Comparison of ENCODE assay signal across 13 mouse cellular contexts in genomic region chr5:122769101-122769568, GRCm38 (mm10). TPM values are rescaled to one million over a fixed set of nuclear protein-coding genes. Genes with fewer than 3 reads are reported as not detected.
DNase-seq lines count a peak whose midpoint lies in the region; ATAC-seq and TF ChIP-seq lines count a peak whose summit lies in the region.
"Had no signal": no experiment of that assay in that cellular context is flagged by ENCODE, and none has a peak within 500 bp of the region (broad histone marks: within the 10 kb centered on the region; RNA-seq: fewer than 3 reads in every experiment).

No protein-coding gene starts in this region.

- WGBS in cerebellum, adult 2 months: 86% methylated on average over 15 of the region's 15 CpGs
- WGBS in liver, postnatal 0 days (ENCODE audit: insufficient replicate concordance): 64% methylated on average over 15 of the region's 15 CpGs

- no peaks in the 10 kb centered on the region for H3K36me3 ChIP-seq in liver, postnatal 0 days (replicated peaks; ENCODE audit: insufficient read depth, low read length)

- TF ChIP-seq POLR2A in cerebellum, adult 2 months (IDR thresholded peaks at IDR 0.05; ENCODE audit: borderline replicate concordance, insufficient read depth, low read length): no peak
- no peak for TF ChIP-seq POLR2A in bone marrow macrophage, adult 2 months (IDR thresholded peaks at IDR 0.05; ENCODE audit: borderline replicate concordance, low read depth, low read length)

- no peaks in the 10 kb centered on the region for H3K27me3 ChIP-seq in cerebellum, adult 2 months (ENCODE audit: control insufficient read depth, insufficient read depth, low read length)
- no peaks in the 10 kb centered on the region for H3K27me3 ChIP-seq in liver, postnatal 0 days (ENCODE audit: insufficient read depth, low read length)
- H3K27me3 ChIP-seq: limb, embryonic 15.5 days had no signal

- H3K27ac ChIP-seq in cerebellum, adult 2 months (ENCODE audit: insufficient read depth, low read length): peak overlapping the region; percentile 75
- peak overlapping the region; percentile 96 for H3K27ac ChIP-seq in bone marrow macrophage, adult 2 months (ENCODE audit: insufficient read depth, low read depth, low read length)
- H3K27ac ChIP-seq in liver, postnatal 0 days (ENCODE audit: low read depth): peak overlapping the region; percentile 35
- H3K27ac ChIP-seq: heart, embryonic 10.5 days; hindbrain, postnatal 0 days had no signal

- ATAC-seq in cerebellum, adult (ENCODE audit: insufficient number of reproducible peaks, low FRiP score, low TSS enrichment): no peak
- ATAC-seq in liver, postnatal 0 days: peak; percentile 73
- ATAC-seq: activated CD4-positive, CD25-positive, alpha-beta regulatory T cell, adult 4 months; hindbrain, postnatal 0 days had no signal

- H3K9ac ChIP-seq in liver, postnatal 0 days (replicated peaks): no peak overlapping the region
- H3K9ac ChIP-seq: limb, embryonic 15.5 days had no signal

- no peak for TF ChIP-seq CTCF in cerebellum, adult 2 months (IDR thresholded peaks at IDR 0.05; ENCODE audit: borderline replicate concordance, insufficient read depth, low read depth, low read length)
- no peak for TF ChIP-seq CTCF in bone marrow macrophage, adult 2 months (IDR thresholded peaks at IDR 0.05; ENCODE audit: low read depth, low read length)
- TF ChIP-seq CTCF in liver, postnatal 0 days (IDR thresholded peaks at IDR 0.05; ENCODE audit: low read depth): no peak

- H3K4me2 ChIP-seq in liver, postnatal 0 days (ENCODE audit: low read depth, low read length): no peak overlapping the region
- H3K4me2 ChIP-seq: limb, embryonic 15.5 days had no signal

- intact Hi-C loops in left cerebral cortex, postnatal 36 days (cut with DNase I): no loop called here

- H3K4me3 ChIP-seq in cerebellum, adult 2 months (replicated peaks; ENCODE audit: insufficient read depth, low read depth, low read length): no peak overlapping the region
- H3K4me3 ChIP-seq in bone marrow macrophage, adult 2 months (ENCODE audit: insufficient read depth, low read length): no peak overlapping the region
- H3K4me3 ChIP-seq in liver, postnatal 0 days (ENCODE audit: low read depth, low read length): no peak overlapping the region
- H3K4me3 ChIP-seq: heart, embryonic 10.5 days; limb, embryonic 15.5 days had no signal

- no peaks in the 10 kb centered on the region for H3K9me3 ChIP-seq in liver, postnatal 0 days (ENCODE audit: low read length)
- H3K9me3 ChIP-seq: heart, embryonic 10.5 days; limb, embryonic 15.5 days had no signal

- H3K4me1 ChIP-seq in cerebellum, adult 2 months (ENCODE audit: control insufficient read depth, insufficient read depth, low read length): peaks cover 48% of the 10 kb centered on the region
- peaks cover 46% of the 10 kb centered on the region for H3K4me1 ChIP-seq in bone marrow macrophage, adult 2 months (ENCODE audit: control insufficient read depth, insufficient read depth, low read length)
- peaks cover 21% of the 10 kb centered on the region for H3K4me1 ChIP-seq in liver, postnatal 0 days (ENCODE audit: insufficient read depth)

- DNase-seq in cerebellum, adult 2 months: no peak
- peak; percentile 32 to 46 for DNase-seq in B cell, adult 2 months
- peak; percentile 62 for DNase-seq in liver, postnatal 0 days
- DNase-seq in embryo, embryonic 11 days: no peak
- no peak for DNase-seq in left cerebral cortex, postnatal 36 days (ENCODE audit: low spot score in 2 of 2)
- no peak for DNase-seq in layer of hippocampus, postnatal 36 days
- DNase-seq: cerebellum, adult 11 months had no signal

- TF ChIP-seq EP300 in liver, postnatal 0 days (IDR thresholded peaks at IDR 0.05; ENCODE audit: low read depth): no peak

RNA-seq across cellular contexts. Expression of gene Camkk2, which starts 10.1 kb away (rescaled TPM):
- polyA plus RNA-seq in cerebellum, adult 2 months (2012; rRNA removed): 212 and 243 TPM in 2 replicates
- 65.3 and 69.5 TPM in 2 replicates for polyA plus RNA-seq in bone marrow macrophage, adult 2 months (2012; ENCODE audit: insufficient read depth, insufficient read length, missing spikeins)
- polyA plus RNA-seq in liver, postnatal 0 days (2015; fragmentation: Nextera tagmentation; extraction: Ambion mirVana): 9.7 and 10.6 TPM in 2 replicates
- total RNA-seq in left cerebral cortex, postnatal 36 days (2021): 100 to 1,000 TPM; 243 to 273 TPM
- 100 to 1,000 TPM; 108 to 109 TPM for total RNA-seq in layer of hippocampus, postnatal 36 days (2021)

RNA-seq across cellular contexts. Expression of gene Anapc5, which starts 52.0 kb away (rescaled TPM):
- polyA plus RNA-seq in cerebellum, adult 2 months (2012; rRNA removed): 325 and 326 TPM in 2 replicates
- polyA plus RNA-seq in bone marrow macrophage, adult 2 months (2012; ENCODE audit: insufficient read depth, insufficient read length, missing spikeins): 170 and 221 TPM in 2 replicates
- polyA plus RNA-seq in liver, postnatal 0 days (2015; fragmentation: Nextera tagmentation; extraction: Ambion mirVana): 103 and 117 TPM in 2 replicates
- 100 to 1,000 TPM; 208 to 231 TPM for total RNA-seq in left cerebral cortex, postnatal 36 days (2021)
- 100 to 1,000 TPM; 193 to 202 TPM for total RNA-seq in layer of hippocampus, postnatal 36 days (2021)

Comparison
In these comparisons a context has a peak if more than half of its experiments do, and no peak if none do; other contexts are left out.
1. DNase-seq: peak in B cell, adult 2 months (2 of 2) and liver, postnatal 0 days (single experiment); none in cerebellum, adult 2 months (0 of 2), embryo, embryonic 11 days (single experiment), left cerebral cortex, postnatal 36 days (0 of 2) and layer of hippocampus, postnatal 36 days (0 of 2).
2. H3K27ac ChIP-seq: peak in every context shown above with its lines; median percentile 96 in bone marrow macrophage, adult 2 months; 75 in cerebellum, adult 2 months; 35 in liver, postnatal 0 days.